Mouse (Mus musculus): ENCODE results near the gene Dnajc7. TPM values are rescaled to one million over a fixed set of nuclear protein-coding genes. Genes with fewer than 3 reads are reported as not detected.
A peak's percentile ranks its signal among the peaks of the same experiment; 100 is the strongest.

The Dnajc7 gene
- polyA plus RNA-seq, 1 experiment from 2014 or later, result 66.4 TPM

DNA sequence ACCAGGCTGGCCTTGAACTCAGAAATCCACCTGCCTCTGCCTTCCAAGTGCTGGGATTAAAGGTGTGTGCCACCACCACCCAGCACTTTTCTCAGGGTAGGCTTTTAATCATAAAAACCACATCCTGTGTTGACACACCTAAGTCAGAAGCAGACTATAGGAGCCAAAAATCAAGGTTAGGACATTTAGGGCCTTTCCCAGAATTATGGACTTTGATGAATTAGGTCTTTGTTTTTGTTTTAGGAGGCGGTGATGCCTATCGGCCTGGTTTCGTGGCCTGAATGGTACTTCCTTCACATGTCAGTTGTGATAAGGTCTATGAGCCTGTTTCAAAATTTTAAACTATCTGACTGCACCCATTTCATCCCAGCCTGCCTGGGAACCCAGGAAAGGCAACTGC is 45.8 kb downstream of the Dnajc7 start:
- Histone ChIP-seq H3K27me3 (ENCODE audit: control insufficient read depth, insufficient read depth, low read length) (no peaks in the 10 kb centered on the region), H3K4me3 (ENCODE audit: control insufficient read depth in 1 of 2, insufficient read depth in 1 of 2, low read depth in 1 of 2, low read length in 2 of 2) (peak overlapping the region in 1 of 2 experiments; percentile 77; a peak in 1 of 4 replicates), H3K36me3 (ENCODE audit: control insufficient read depth, insufficient read depth, low read length) (peaks cover 8% of the 10 kb centered on the region), H3K9ac (ENCODE audit: low read length) (peak overlapping the region; percentile 80; the same call in 1 of the 2 replicates), H3K4me2 (ENCODE audit: low read length) (peak overlapping the region; percentile 72), H3K4me1 (ENCODE audit: control insufficient read depth in 2 of 2, insufficient read depth in 2 of 2, low read length in 2 of 2) (peaks cover 13 to 16% of the 10 kb centered on the region in 2 experiments), H3K9me3 (ENCODE audit: control insufficient read depth, low read length) (no peaks in the 10 kb centered on the region), H3K27ac (replicated peaks in 1 of 2; ENCODE audit: control insufficient read depth in 1 of 2, insufficient read depth in 1 of 2, low read depth in 2 of 2, low read length in 2 of 2) (peak overlapping the region in 1 of 2 experiments; percentile 55; a peak in 1 of 4 replicates)
- WGBS, result 80% methylated on average over 3 of the region's 3 CpGs
- no peak for ATAC-seq (ENCODE audit: insufficient number of reproducible peaks, insufficient read depth, low FRiP score, low read depth)

GRCm38 (mm10) chr11:100571202-100571567 is 48.8 kb downstream of the Dnajc7 start:
- ATAC-seq (ENCODE audit: insufficient number of reproducible peaks, insufficient read depth, low FRiP score, low read depth), result no peak
- no peak overlapping the region for H3K27ac ChIP-seq (replicated peaks in 1 of 2; ENCODE audit: control insufficient read depth in 1 of 2, insufficient read depth in 1 of 2, low read depth in 2 of 2, low read length in 2 of 2)
- H3K27me3 ChIP-seq (ENCODE audit: control insufficient read depth, insufficient read depth, low read length), result no peaks in the 10 kb centered on the region
- H3K9ac ChIP-seq (ENCODE audit: low read length), result peak overlapping the region; percentile 57
- H3K4me2 ChIP-seq (ENCODE audit: low read length), result peak overlapping the region; percentile 67
- H3K9me3 ChIP-seq (ENCODE audit: control insufficient read depth, low read length), result no peaks in the 10 kb centered on the region
- H3K4me3 ChIP-seq (ENCODE audit: control insufficient read depth in 1 of 2, insufficient read depth in 1 of 2, low read depth in 1 of 2, low read length in 2 of 2), result peak overlapping the region; percentile 4 to 26
- 7% methylated on average over 16 of the region's 16 CpGs for WGBS
- H3K4me1 ChIP-seq (ENCODE audit: control insufficient read depth in 2 of 2, insufficient read depth in 2 of 2, low read length in 2 of 2), result peaks cover 13 to 16% of the 10 kb centered on the region in 2 experiments
- no peaks in the 10 kb centered on the region for H3K36me3 ChIP-seq (ENCODE audit: control insufficient read depth, insufficient read depth, low read length)

- H3K27ac ChIP-seq (replicated peaks in 1 of 2; ENCODE audit: control insufficient read depth in 1 of 2, insufficient read depth in 1 of 2, low read depth in 2 of 2, low read length in 2 of 2), result no peak overlapping the region
These were observed 49.4 kb downstream of the Dnajc7 start for GRCm38 (mm10) chr11:100570430-100571201.

DNA sequence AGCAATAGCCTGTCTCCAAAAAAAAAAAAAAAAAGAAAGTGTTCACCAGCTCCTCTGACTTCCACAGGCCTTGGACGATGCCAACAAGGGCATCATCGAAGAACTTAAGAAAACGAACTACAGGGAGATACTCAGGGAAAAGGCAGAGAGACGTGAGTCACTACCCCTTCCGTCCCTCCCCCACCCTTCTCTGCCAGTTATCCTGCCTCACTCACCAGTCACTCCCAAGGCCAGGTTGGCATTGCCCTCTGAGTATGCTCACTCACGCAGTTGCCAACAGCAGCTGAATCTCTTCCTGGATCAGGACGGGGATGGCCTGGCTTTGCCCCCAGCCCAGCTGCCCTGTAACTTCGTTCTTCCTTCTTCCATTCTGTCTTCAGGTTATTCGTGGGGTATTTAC is 50.2 kb downstream of the Dnajc7 start:
- Histone ChIP-seq H3K9me3 (ENCODE audit: control insufficient read depth, low read length) (no peaks in the 10 kb centered on the region), H3K9ac (ENCODE audit: low read length) (no peak overlapping the region), H3K27ac (replicated peaks in 1 of 2; ENCODE audit: control insufficient read depth in 1 of 2, insufficient read depth in 1 of 2, low read depth in 2 of 2, low read length in 2 of 2) (no peak overlapping the region), H3K36me3 (ENCODE audit: control insufficient read depth, insufficient read depth, low read length) (no peaks in the 10 kb centered on the region), H3K4me3 (ENCODE audit: control insufficient read depth in 1 of 2, insufficient read depth in 1 of 2, low read depth in 1 of 2, low read length in 2 of 2) (no peak overlapping the region), H3K4me1 (ENCODE audit: control insufficient read depth in 2 of 2, insufficient read depth in 2 of 2, low read length in 2 of 2) (peaks cover 8 to 10% of the 10 kb centered on the region in 2 experiments), H3K27me3 (ENCODE audit: control insufficient read depth, insufficient read depth, low read length) (no peaks in the 10 kb centered on the region), H3K4me2 (ENCODE audit: low read length) (no peak overlapping the region)
- ATAC-seq (ENCODE audit: insufficient number of reproducible peaks, insufficient read depth, low FRiP score, low read depth), result no peak
- WGBS, result 59% methylated on average over 9 of the region's 9 CpGs

More at GRCm38 (mm10) chr11:100570430-100571201, 49.4 kb downstream of the Dnajc7 start:
- Histone ChIP-seq H3K9me3 (ENCODE audit: control insufficient read depth, low read length) (no peaks in the 10 kb centered on the region), H3K4me1 (ENCODE audit: control insufficient read depth in 2 of 2, insufficient read depth in 2 of 2, low read length in 2 of 2) (peaks cover 11 to 14% of the 10 kb centered on the region in 2 experiments), H3K4me2 (ENCODE audit: low read length) (peak overlapping the region; percentile 67), H3K4me3 (ENCODE audit: control insufficient read depth in 1 of 2, insufficient read depth in 1 of 2, low read depth in 1 of 2, low read length in 2 of 2) (peak overlapping the region; percentile 4 to 26; a peak in 3 of 4 replicates), H3K9ac (ENCODE audit: low read length) (peak overlapping the region; percentile 57), H3K27me3 (ENCODE audit: control insufficient read depth, insufficient read depth, low read length) (no peaks in the 10 kb centered on the region), H3K36me3 (ENCODE audit: control insufficient read depth, insufficient read depth, low read length) (no peaks in the 10 kb centered on the region)
- no peak for ATAC-seq (ENCODE audit: insufficient number of reproducible peaks, insufficient read depth, low FRiP score, low read depth)
- WGBS, result 9% methylated on average over 8 of the region's 8 CpGs

GRCm38 (mm10) chr11:100568692-100569091 is 51.3 kb downstream of the Dnajc7 start:
- H3K36me3 ChIP-seq (ENCODE audit: control insufficient read depth, insufficient read depth, low read length), result no peaks in the 10 kb centered on the region
- no peaks in the 10 kb centered on the region for H3K27me3 ChIP-seq (ENCODE audit: control insufficient read depth, insufficient read depth, low read length)
- H3K9ac ChIP-seq (ENCODE audit: low read length), result no peak overlapping the region
- ATAC-seq (ENCODE audit: insufficient number of reproducible peaks, insufficient read depth, low FRiP score, low read depth), result no peak
- no peak overlapping the region for H3K4me3 ChIP-seq (ENCODE audit: control insufficient read depth in 1 of 2, insufficient read depth in 1 of 2, low read depth in 1 of 2, low read length in 2 of 2)
- peaks cover 5 to 10% of the 10 kb centered on the region in 2 experiments for H3K4me1 ChIP-seq (ENCODE audit: control insufficient read depth in 2 of 2, insufficient read depth in 2 of 2, low read length in 2 of 2)
- H3K9me3 ChIP-seq (ENCODE audit: control insufficient read depth, low read length), result no peaks in the 10 kb centered on the region
- WGBS, result 86% methylated on average over 8 of the region's 8 CpGs
- H3K27ac ChIP-seq (replicated peaks in 1 of 2; ENCODE audit: control insufficient read depth in 1 of 2, insufficient read depth in 1 of 2, low read depth in 2 of 2, low read length in 2 of 2), result no peak overlapping the region
- H3K4me2 ChIP-seq (ENCODE audit: low read length), result no peak overlapping the region

GRCm38 (mm10) chr11:100567815-100568245 is 52.1 kb downstream of the Dnajc7 start:
- H3K4me1 ChIP-seq (ENCODE audit: control insufficient read depth in 2 of 2, insufficient read depth in 2 of 2, low read length in 2 of 2), result peaks cover 5 to 10% of the 10 kb centered on the region in 2 experiments
- H3K9ac ChIP-seq (ENCODE audit: low read length), result no peak overlapping the region
- no peaks in the 10 kb centered on the region for H3K9me3 ChIP-seq (ENCODE audit: control insufficient read depth, low read length)
- no peak for ATAC-seq (ENCODE audit: insufficient number of reproducible peaks, insufficient read depth, low FRiP score, low read depth)
- no peak overlapping the region for H3K4me2 ChIP-seq (ENCODE audit: low read length)
- no peak overlapping the region for H3K27ac ChIP-seq (replicated peaks in 1 of 2; ENCODE audit: control insufficient read depth in 1 of 2, insufficient read depth in 1 of 2, low read depth in 2 of 2, low read length in 2 of 2)
- WGBS, result 70% methylated on average over 9 of the region's 9 CpGs
- H3K36me3 ChIP-seq (ENCODE audit: control insufficient read depth, insufficient read depth, low read length), result no peaks in the 10 kb centered on the region
- no peak overlapping the region for H3K4me3 ChIP-seq (ENCODE audit: control insufficient read depth in 1 of 2, insufficient read depth in 1 of 2, low read depth in 1 of 2, low read length in 2 of 2)
- H3K27me3 ChIP-seq (ENCODE audit: control insufficient read depth, insufficient read depth, low read length), result no peaks in the 10 kb centered on the region

DNA sequence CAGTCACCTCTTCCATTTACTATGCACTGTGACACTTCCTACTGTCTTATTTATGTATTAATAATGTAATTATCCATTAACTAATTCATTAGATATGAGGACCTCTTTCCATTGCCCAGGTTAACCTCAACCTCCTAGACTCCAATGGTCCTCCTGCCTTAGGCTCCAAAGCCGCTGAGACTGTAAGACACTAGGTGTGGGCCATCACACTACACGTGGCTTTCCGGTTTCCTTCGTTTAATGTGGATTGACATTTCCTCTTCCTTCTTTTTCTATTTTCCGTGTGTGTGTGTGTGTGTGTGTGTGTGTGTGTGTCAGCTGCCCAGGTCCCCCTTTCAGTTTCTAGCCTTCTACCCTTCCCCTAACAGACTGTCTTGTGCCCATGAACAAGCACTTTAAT is 52.7 kb downstream of the Dnajc7 start:
- H3K27me3 ChIP-seq (ENCODE audit: control insufficient read depth, insufficient read depth, low read length), result no peaks in the 10 kb centered on the region
- no peaks in the 10 kb centered on the region for H3K9me3 ChIP-seq (ENCODE audit: control insufficient read depth, low read length)
- no peak overlapping the region for H3K4me2 ChIP-seq (ENCODE audit: low read length)
- no peaks in the 10 kb centered on the region for H3K36me3 ChIP-seq (ENCODE audit: control insufficient read depth, insufficient read depth, low read length)
- no peak overlapping the region for H3K27ac ChIP-seq (replicated peaks in 1 of 2; ENCODE audit: control insufficient read depth in 1 of 2, insufficient read depth in 1 of 2, low read depth in 2 of 2, low read length in 2 of 2)
- no peak for ATAC-seq (ENCODE audit: insufficient number of reproducible peaks, insufficient read depth, low FRiP score, low read depth)
- 68% methylated on average over 5 of the region's 5 CpGs for WGBS
- peaks cover 5 to 10% of the 10 kb centered on the region in 2 experiments for H3K4me1 ChIP-seq (ENCODE audit: control insufficient read depth in 2 of 2, insufficient read depth in 2 of 2, low read length in 2 of 2)
- no peak overlapping the region for H3K9ac ChIP-seq (ENCODE audit: low read length)
- H3K4me3 ChIP-seq (ENCODE audit: control insufficient read depth in 1 of 2, insufficient read depth in 1 of 2, low read depth in 1 of 2, low read length in 2 of 2), result no peak overlapping the region

All from heart, embryonic 14.5 days (tissue).